Mouse (Mus musculus) lung, postnatal 10 days (tissue): ENCODE data around the gene Krt15.

Experiments
- DNase-seq: peaks from one replicate; pipeline ENCODE4 v3.0.0; 2021

Gene Krt15

DNA sequence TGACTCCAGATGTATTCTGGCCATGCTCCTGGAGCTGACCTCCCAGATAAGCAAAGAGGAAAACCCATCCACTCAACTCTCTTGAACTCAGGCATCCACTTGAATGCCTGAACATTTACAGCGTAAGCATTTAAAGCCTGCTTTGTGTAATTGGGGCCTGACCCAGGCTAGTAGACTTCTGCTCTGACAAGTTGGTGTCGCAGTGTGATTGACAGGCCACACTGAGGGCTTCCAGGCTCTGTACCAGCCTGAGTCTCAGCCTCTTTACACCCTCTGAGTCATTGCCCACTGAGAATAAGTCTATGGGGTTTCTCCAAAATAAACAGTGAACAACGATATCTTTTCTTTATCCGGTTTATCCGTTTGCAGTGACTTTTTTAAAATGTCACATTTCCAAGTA lies 15.4 kb downstream of the Krt15 start:
- DNase-seq = no peak

DNA sequence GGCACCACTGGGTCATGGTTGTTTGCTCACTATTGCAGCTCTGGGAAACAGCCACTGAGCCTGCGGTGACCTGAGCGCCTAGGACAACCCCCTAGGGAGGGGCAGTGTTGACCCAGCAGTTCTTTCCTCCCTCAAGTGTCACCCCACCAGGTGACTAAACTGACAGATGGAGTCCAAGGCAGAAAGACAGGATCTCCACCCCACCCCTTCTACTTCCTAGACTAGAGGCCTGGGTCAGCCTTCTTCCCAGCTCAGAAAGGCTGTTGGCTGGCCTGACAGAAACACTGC lies 22.0 kb downstream of the Krt15 start:
- no peak for DNase-seq

- DNase-seq = no peak
Observed at GRCm38 (mm10) chr11:100112935-100113741, 22.6 kb downstream of the Krt15 start.

- DNase-seq = no peak
Observed at GRCm38 (mm10) chr11:100105576-100106122, 30.1 kb downstream of the Krt15 start, which contains the start of gene Krt36. Gene Krt36 (minus strand): TSS chr11:100105626.

DNA sequence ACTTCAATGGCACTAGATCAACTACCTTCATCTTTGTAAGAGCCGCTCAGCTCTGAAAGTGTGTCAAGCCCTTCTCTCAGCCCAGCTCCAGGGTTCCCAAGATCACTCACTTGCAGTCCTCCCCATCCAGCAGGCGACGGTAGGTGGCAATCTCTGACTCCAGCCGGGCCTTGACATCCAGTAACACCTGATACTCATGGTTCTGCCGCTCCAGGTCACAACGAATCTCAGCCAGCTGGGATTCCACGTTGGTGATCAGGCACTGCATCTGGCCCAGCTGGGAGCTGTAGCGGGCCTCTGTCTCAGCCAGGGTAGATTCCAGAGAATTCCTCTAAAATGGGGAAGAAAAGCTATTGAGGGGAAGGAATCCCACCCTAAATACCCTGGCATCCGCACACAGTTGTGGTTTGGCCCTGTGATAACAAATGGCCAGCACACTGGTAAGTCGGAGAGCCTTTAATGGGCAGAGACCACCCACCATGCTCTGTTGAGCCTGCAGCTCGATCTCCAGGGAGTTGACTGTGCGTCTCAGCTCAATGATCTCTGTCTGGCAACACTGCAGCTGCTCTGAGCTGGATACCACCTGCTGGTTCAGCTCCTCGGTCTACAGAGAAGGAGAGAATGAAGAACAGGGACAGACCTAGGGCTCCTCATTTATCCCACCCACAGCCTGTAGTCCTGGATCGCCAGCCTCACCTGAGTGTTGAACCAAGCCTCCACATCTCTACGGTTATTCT lies 32.9 kb downstream of the Krt15 start:
- DNase-seq = no peak

DNA sequence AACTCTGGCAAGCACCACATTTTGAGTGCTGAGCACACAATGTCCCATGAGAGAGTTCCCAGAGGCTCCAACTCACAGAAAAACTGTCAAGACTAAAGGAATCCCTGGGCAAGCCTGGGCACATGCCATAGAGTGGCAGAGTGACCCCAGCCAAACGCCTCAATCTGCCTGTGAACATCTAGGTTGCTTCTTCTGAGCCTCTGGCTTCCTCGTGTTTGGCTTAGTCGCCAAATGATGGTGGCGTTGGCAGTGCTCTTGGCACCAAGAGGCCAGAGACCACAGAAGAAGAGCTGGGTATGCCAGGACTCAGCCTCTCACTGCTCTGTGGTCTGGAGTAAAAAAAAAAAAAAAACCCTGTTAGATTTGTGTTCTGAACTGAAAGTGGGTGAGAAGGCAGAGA lies 35.3 kb downstream of the Krt15 start:
- DNase-seq = no peak

DNA sequence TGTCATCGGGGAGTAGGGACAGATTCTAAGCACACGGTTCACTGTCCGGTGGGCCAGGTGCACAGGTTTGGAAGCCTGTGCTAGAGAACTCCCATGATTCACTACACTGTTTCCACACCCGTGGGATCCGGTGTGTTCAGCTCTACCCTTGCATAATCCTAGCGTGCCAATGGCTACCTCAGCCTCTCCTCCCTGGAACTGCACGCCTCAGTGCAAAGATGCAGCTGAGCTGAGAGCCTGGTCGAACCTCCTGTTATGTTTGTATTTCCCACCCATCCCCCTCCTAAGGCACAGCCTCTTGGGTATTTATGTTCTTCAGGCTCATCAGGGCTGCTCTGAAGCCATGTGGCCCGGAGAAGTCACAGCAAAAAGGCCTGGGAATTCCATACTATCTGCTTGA lies 37.9 kb downstream of the Krt15 start:
- no peak for DNase-seq

DNA sequence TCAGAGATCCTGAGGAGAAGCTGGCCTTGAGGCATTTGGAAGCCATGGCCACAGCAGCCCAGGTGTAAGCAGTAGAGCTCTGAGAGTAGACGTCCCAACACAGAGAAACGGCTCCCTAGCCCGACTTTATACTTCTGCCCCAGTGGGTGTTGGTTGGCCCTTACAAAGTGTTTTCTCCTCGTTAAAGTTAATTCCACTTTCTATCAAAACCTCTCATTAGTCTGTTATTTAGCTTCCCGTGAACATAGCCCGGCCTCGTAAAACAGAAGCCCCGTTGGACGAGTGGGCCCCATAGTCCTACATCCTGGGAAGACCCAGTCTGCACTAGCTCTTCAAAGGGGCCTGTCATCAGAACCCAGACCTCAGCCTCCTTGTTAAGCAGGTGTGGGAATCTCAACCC lies 39.6 kb downstream of the Krt15 start, which contains the start of gene Krt35:
TSS of gene Krt35 (minus strand) at position 101 of the 400 bp plus-strand sequence.
- no peak for DNase-seq

- no peak for DNase-seq
Observed at GRCm38 (mm10) chr11:100088378-100089025, 47.2 kb downstream of the Krt15 start.

- DNase-seq = no peak
Observed at GRCm38 (mm10) chr11:100087861-100088260, 47.9 kb downstream of the Krt15 start, which contains the start of gene Krt32. Gene Krt32 (minus strand): TSS chr11:100088226.
